In the genomic region with DNA sequence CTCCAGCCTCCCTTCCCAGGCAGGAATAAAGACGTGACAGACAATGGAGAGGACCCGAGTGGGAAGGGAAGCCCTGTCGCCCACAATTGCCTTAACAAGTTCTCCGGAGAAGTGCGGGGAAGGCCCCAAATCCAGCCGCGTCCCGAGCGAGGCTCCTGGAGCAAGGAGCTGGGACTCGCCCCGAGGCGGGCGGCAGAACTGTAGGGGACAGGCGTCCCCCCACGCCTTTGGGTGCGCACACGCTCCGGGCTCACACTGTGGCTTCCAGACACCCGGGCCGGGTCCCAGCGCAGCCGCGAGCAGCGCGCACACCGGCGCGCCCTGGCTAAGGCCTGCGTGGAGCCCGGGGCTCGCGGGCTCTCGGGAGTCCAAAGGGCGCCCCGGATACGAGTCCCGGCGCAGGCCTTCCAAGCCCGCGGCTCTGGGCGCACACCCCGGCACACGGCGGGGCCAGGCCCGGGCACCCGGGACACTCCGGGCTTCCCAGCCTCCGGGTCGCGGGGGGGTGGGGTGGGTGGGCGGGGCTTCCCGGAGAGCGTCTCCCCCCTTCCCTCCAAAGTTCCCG, we compare ENCODE assay signal across 8 mouse cellular contexts. TPM values are rescaled to one million over a fixed set of nuclear protein-coding genes. Genes with fewer than 3 reads are reported as not detected.
A peak's percentile ranks its signal among the peaks of the same experiment; 100 is the strongest.
DNase-seq lines count a peak whose midpoint lies in the region; ATAC-seq and TF ChIP-seq lines count a peak whose summit lies in the region.

No protein-coding gene starts in this region.

- no peak; the same call in 1 of the 2 replicates for ATAC-seq in lung, embryonic 15.5 days (ENCODE audit: borderline replicate concordance, extremely low read depth, low FRiP score, low TSS enrichment)
- ATAC-seq in embryonic facial prominence, embryonic 11.5 days (replicated peaks; ENCODE audit: insufficient number of reproducible peaks, low FRiP score, low TSS enrichment, low read depth): peak; percentile 23
- peak; percentile 34; the same call in 1 of the 2 replicates for ATAC-seq in limb, embryonic 13.5 days (ENCODE audit: low FRiP score, low read depth)

- H3K27ac ChIP-seq in lung, embryonic 15.5 days: peak overlapping the region; percentile 100
- peak overlapping the region; percentile 96 for H3K27ac ChIP-seq in embryonic facial prominence, embryonic 11.5 days (replicated peaks; ENCODE audit: low read depth, low read length)
- H3K27ac ChIP-seq in limb, embryonic 13.5 days: peak overlapping the region; percentile 97
- no peak overlapping the region for H3K27ac ChIP-seq in olfactory bulb, adult 2 months (ENCODE audit: insufficient read depth, low read depth, low read length)

- peak overlapping the region; percentile 96 for H3K9ac ChIP-seq in lung, embryonic 15.5 days
- peak overlapping the region; percentile 95 for H3K9ac ChIP-seq in embryonic facial prominence, embryonic 11.5 days (replicated peaks; ENCODE audit: low read length)
- peak overlapping the region; percentile 99 for H3K9ac ChIP-seq in limb, embryonic 13.5 days

- H3K4me1 ChIP-seq in lung, embryonic 15.5 days: peaks cover 57% of the 10 kb centered on the region
- peaks cover 20% of the 10 kb centered on the region for H3K4me1 ChIP-seq in embryonic facial prominence, embryonic 11.5 days (ENCODE audit: control insufficient read depth, insufficient read depth, low read length)
- peaks cover 57% of the 10 kb centered on the region for H3K4me1 ChIP-seq in limb, embryonic 13.5 days
- H3K4me1 ChIP-seq in olfactory bulb, adult 2 months (ENCODE audit: control insufficient read depth, insufficient read depth, low read length): peaks cover 11% of the 10 kb centered on the region

- intact Hi-C loops in heart, postnatal 14 days (cut with DNase I): no loop called here

- TF ChIP-seq POLR2A in olfactory bulb, adult 2 months (IDR thresholded peaks at IDR 0.05; ENCODE audit: insufficient read depth, low read depth, low read length): no peak

- H3K4me2 ChIP-seq in lung, embryonic 15.5 days: peak overlapping the region; percentile 96
- peak overlapping the region; percentile 82 for H3K4me2 ChIP-seq in embryonic facial prominence, embryonic 11.5 days (ENCODE audit: low read depth, low read length)
- H3K4me2 ChIP-seq in limb, embryonic 13.5 days (replicated peaks): peak overlapping the region; percentile 93

- 2% methylated on average over 49 of the region's 54 CpGs for WGBS in lung, embryonic 15.5 days
- under 1% methylated on average over 54 of the region's 54 CpGs for WGBS in embryonic facial prominence, embryonic 11.5 days
- under 1% methylated on average over 53 of the region's 54 CpGs for WGBS in limb, embryonic 13.5 days
- 2% methylated on average over 54 of the region's 54 CpGs for WGBS in olfactory bulb, adult 2 months

- H3K27me3 ChIP-seq in lung, embryonic 15.5 days: no peaks in the 10 kb centered on the region
- no peaks in the 10 kb centered on the region; the same call in 1 of the 2 replicates for H3K27me3 ChIP-seq in embryonic facial prominence, embryonic 11.5 days (ENCODE audit: control insufficient read depth, insufficient read depth, low read length)
- H3K27me3 ChIP-seq in limb, embryonic 13.5 days: no peaks in the 10 kb centered on the region

- peak overlapping the region; percentile 88 for H3K4me3 ChIP-seq in lung, embryonic 15.5 days
- peak overlapping the region; percentile 90 for H3K4me3 ChIP-seq in embryonic facial prominence, embryonic 11.5 days (ENCODE audit: low read depth, low read length)
- H3K4me3 ChIP-seq in limb, embryonic 13.5 days: peak overlapping the region; percentile 90
- H3K4me3 ChIP-seq in olfactory bulb, adult 2 months (ENCODE audit: insufficient read depth, low read depth, low read length): peak overlapping the region; percentile 42

- no peaks in the 10 kb centered on the region for H3K36me3 ChIP-seq in lung, embryonic 15.5 days
- no peaks in the 10 kb centered on the region for H3K36me3 ChIP-seq in embryonic facial prominence, embryonic 11.5 days (replicated peaks; ENCODE audit: control insufficient read depth, insufficient read depth, low read depth, low read length)
- H3K36me3 ChIP-seq in limb, embryonic 13.5 days: no peaks in the 10 kb centered on the region

- no peaks in the 10 kb centered on the region for H3K9me3 ChIP-seq in lung, embryonic 15.5 days
- H3K9me3 ChIP-seq in embryonic facial prominence, embryonic 11.5 days (replicated peaks; ENCODE audit: control insufficient read depth, low read length): no peaks in the 10 kb centered on the region
- no peaks in the 10 kb centered on the region for H3K9me3 ChIP-seq in limb, embryonic 13.5 days

- DNase-seq in lung, postnatal 36 days: no peak
- no peak for DNase-seq in embryonic facial prominence, embryonic 11.5 days (ENCODE audit: low spot score)
- peak; percentile 57 to 60 for DNase-seq in heart, postnatal 14 days
- no peak for DNase-seq in urinary bladder, postnatal 4 days (ENCODE audit: low spot score in 2 of 2)
- DNase-seq in frontal cortex, postnatal 14 days (ENCODE audit: low spot score in 2 of 2): no peak

- TF ChIP-seq CTCF in olfactory bulb, adult 2 months (IDR thresholded peaks at IDR 0.05; ENCODE audit: insufficient read depth, low read depth, low read length): no peak

RNA-seq across cellular contexts. Expression of gene Tead3, which starts 0.6 kb away (rescaled TPM):
- polyA plus RNA-seq in lung, embryonic 15.5 days (2015; fragmentation: Nextera tagmentation; extraction: Ambion mirVana): 10.9 and 11.5 TPM in 2 replicates
- polyA plus RNA-seq in embryonic facial prominence, embryonic 11.5 days (2014; fragmentation: Nextera tagmentation; extraction: Ambion mirVana): 8.6 and 9.0 TPM in 2 replicates
- total RNA-seq in heart, postnatal 14 days (2021): 10 to 100 TPM; 12.3 to 19.2 TPM
- polyA plus RNA-seq in limb, embryonic 13.5 days (2015; fragmentation: Nextera tagmentation; extraction: Ambion mirVana): 14.9 and 15.4 TPM in 2 replicates
- polyA plus RNA-seq in olfactory bulb, adult 2 months (2012; ENCODE audit: insufficient read depth, insufficient read length, low replicate concordance, missing spikeins): not detected in 2 replicates

RNA-seq across cellular contexts. Expression of gene Tulp1, which starts 15.0 kb away (rescaled TPM):
- polyA plus RNA-seq in lung, embryonic 15.5 days (2015; fragmentation: Nextera tagmentation; extraction: Ambion mirVana): 6.0 and 6.2 TPM in 2 replicates
- 3.4 and 3.6 TPM in 2 replicates for polyA plus RNA-seq in embryonic facial prominence, embryonic 11.5 days (2014; fragmentation: Nextera tagmentation; extraction: Ambion mirVana)
- total RNA-seq in heart, postnatal 14 days (2021): under 1 TPM; 0.41 TPM
- 7.1 and 7.5 TPM in 2 replicates for polyA plus RNA-seq in limb, embryonic 13.5 days (2015; fragmentation: Nextera tagmentation; extraction: Ambion mirVana)
- polyA plus RNA-seq in olfactory bulb, adult 2 months (2012; ENCODE audit: insufficient read depth, insufficient read length, low replicate concordance, missing spikeins): not detected in 2 replicates

RNA-seq across cellular contexts. Expression of gene Rpl10a, which starts 21.7 kb away (rescaled TPM):
- polyA plus RNA-seq in lung, embryonic 15.5 days (2015; fragmentation: Nextera tagmentation; extraction: Ambion mirVana): 606 and 658 TPM in 2 replicates
- polyA plus RNA-seq in embryonic facial prominence, embryonic 11.5 days (2014; fragmentation: Nextera tagmentation; extraction: Ambion mirVana): 562 and 613 TPM in 2 replicates
- total RNA-seq in heart, postnatal 14 days (2021): 100 to 1,000 TPM; 411 to 471 TPM
- 580 and 609 TPM in 2 replicates for polyA plus RNA-seq in limb, embryonic 13.5 days (2015; fragmentation: Nextera tagmentation; extraction: Ambion mirVana)
- 1,471 TPM in 1 of 2 replicates, not detected in the other for polyA plus RNA-seq in olfactory bulb, adult 2 months (2012; ENCODE audit: insufficient read depth, insufficient read length, low replicate concordance, missing spikeins)

RNA-seq across cellular contexts. Expression of gene Fance, which starts 36.7 kb away (rescaled TPM):
- 32.8 and 33.3 TPM in 2 replicates for polyA plus RNA-seq in lung, embryonic 15.5 days (2015; fragmentation: Nextera tagmentation; extraction: Ambion mirVana)
- 18.8 and 21.2 TPM in 2 replicates for polyA plus RNA-seq in embryonic facial prominence, embryonic 11.5 days (2014; fragmentation: Nextera tagmentation; extraction: Ambion mirVana)
- 10 to 100 TPM; 12.8 to 14.2 TPM for total RNA-seq in heart, postnatal 14 days (2021)
- 36.0 and 37.3 TPM in 2 replicates for polyA plus RNA-seq in limb, embryonic 13.5 days (2015; fragmentation: Nextera tagmentation; extraction: Ambion mirVana)
- not detected in 2 replicates for polyA plus RNA-seq in olfactory bulb, adult 2 months (2012; ENCODE audit: insufficient read depth, insufficient read length, low replicate concordance, missing spikeins)

Comparison
In these comparisons a context has a peak if more than half of its experiments do, and no peak if none do; other contexts are left out.
1. DNase-seq: peak in heart, postnatal 14 days (2 of 2); none in lung, postnatal 36 days (single experiment), embryonic facial prominence, embryonic 11.5 days (single experiment), urinary bladder, postnatal 4 days (0 of 2) and frontal cortex, postnatal 14 days (0 of 2).
2. Peak in every context shown above with its lines, with median percentiles within 50 percentile points of each other: H3K4me2 ChIP-seq, H3K4me3 ChIP-seq and H3K9ac ChIP-seq.